Mouse (Mus musculus) Patski (cell line): Measurements from ENCODE around the gene Dusp14. TPM values are rescaled to one million over a fixed set of nuclear protein-coding genes. Genes with fewer than 3 reads are reported as not detected.

Experiments used
- ATAC-seq: fragments of 100-300 bp; one replicate; pipeline ENCODE4 v1.8.0; 2021
- CTCF ChIA-PET: fragments of 350-600 bp; sonication (Branson Sonifier 250); formaldehyde crosslinking; loops from one replicate; lab custom pipeline; 2022; ENCODE audit warnings: inconsistent platforms; lab: Charles Lee
- POLR2A ChIA-PET: fragments of 350-600 bp; sonication (Branson Sonifier 250); formaldehyde crosslinking; loops from one replicate; lab custom pipeline; 2022; ENCODE audit warnings: antibody characterized with exemption, inconsistent platforms; lab: Charles Lee
- DNase-seq: peaks from one replicate; pipeline ENCODE4 v3.0.0-alpha.2; 2011; ENCODE audit warnings: low read depth, low spot score
- H3K27me3 ChIP-seq: fragments of 371-371 bp; one replicate; pipeline ENCODE4 v1.5.1; 2021
- CTCF ChIP-seq: fragments of 100-300 bp; IDR thresholded peaks from one replicate; pipeline ENCODE4 v1.5.1; 2021
- in situ Hi-C: fragments of 300-500 bp; cut with MboI; formaldehyde crosslinking; loops from 3 replicates; pipeline ENCODE4 v1.11.1; 2018; ENCODE audit warnings: low pct_unique_long_range_greater_than_20kb, mixed read lengths
- polyA plus RNA-seq: library from polyadenylated mRNA; unstranded; gene quantifications from one replicate; pipeline ENCODE4 v1.2.3, GENCODE M21; 2021

Dusp14 gene
- polyA plus RNA-seq, 1 experiment from 2014 or later, result 34.8 TPM

- H3K27me3 ChIP-seq, result no peaks in the 10 kb centered on the region
- POLR2A ChIA-PET, result no interaction called here
- in situ Hi-C loops, result no loop called here
- TF ChIP-seq CTCF, result no peak
- no peak for DNase-seq
- no peak for ATAC-seq
- CTCF ChIA-PET, result no interaction called here
These were observed 16.0 kb downstream of the Dusp14 start for GRCm38 (mm10) chr11:84053055-84053454.

- ChIA-PET CTCF (interaction anchor here (1.0 to 1.9 kb wide), 2 partner anchors 15 to 17 kb away, joined by 3 to 8 read pairs; no protein-coding TSS in a partner anchor), POLR2A (no interaction called here)
- TF ChIP-seq CTCF, result no peak
- ATAC-seq (no peak), DNase-seq (no peak)
- no peaks in the 10 kb centered on the region for H3K27me3 ChIP-seq
- in situ Hi-C loops, result no loop called here
These were observed 20.6 kb downstream of the Dusp14 start for GRCm38 (mm10) chr11:84048411-84048810.

GRCm38 (mm10) chr11:84047270-84047669 is 21.8 kb downstream of the Dusp14 start:
- ChIA-PET POLR2A (no interaction called here), CTCF (interaction anchor here (1.0 kb wide), 1 partner anchor 15 kb away, joined by 3 read pairs; no protein-coding TSS in a partner anchor)
- no peak for TF ChIP-seq CTCF
- in situ Hi-C loops, result no loop called here
- H3K27me3 ChIP-seq, result no peaks in the 10 kb centered on the region
- ATAC-seq, result no peak
- no peak for DNase-seq

GRCm38 (mm10) chr11:84044988-84045387 is 24.1 kb downstream of the Dusp14 start:
- H3K27me3 ChIP-seq, result no peaks in the 10 kb centered on the region
- in situ Hi-C loops, result no loop called here
- ATAC-seq, result no peak
- no peak for DNase-seq
- POLR2A ChIA-PET, result no interaction called here
- CTCF ChIA-PET, result interaction anchor here (0.9 kb wide), 1 partner anchor 13 kb away, joined by 3 read pairs; no protein-coding TSS in a partner anchor
- no peak for TF ChIP-seq CTCF

- ChIA-PET CTCF (interaction anchor here (1.4 to 2.0 kb wide), 4 partner anchors 11 to 241 kb away, joined by 4 to 14 read pairs (median 5); no protein-coding TSS in a partner anchor), POLR2A (interaction anchor here (1.1 kb wide), 1 partner anchor 38 kb away, joined by 3 read pairs; no protein-coding TSS in a partner anchor)
- DNase-seq, result peak; percentile 81
- in situ Hi-C loops, result no loop called here
- H3K27me3 ChIP-seq, result no peaks in the 10 kb centered on the region
- no peak for TF ChIP-seq CTCF
- ATAC-seq, result peak; percentile 80
These were observed 26.0 kb downstream of the Dusp14 start for GRCm38 (mm10) chr11:84042808-84043762.

- DNase-seq (no peak), ATAC-seq (no peak)
- ChIA-PET CTCF (interaction anchor here (1.3 kb wide), 1 partner anchor 9 kb away, joined by 5 read pairs; no protein-coding TSS in a partner anchor), POLR2A (no interaction called here)
- no peaks in the 10 kb centered on the region for H3K27me3 ChIP-seq
- TF ChIP-seq CTCF, result no peak
- in situ Hi-C loops, result no loop called here
These were observed 28.4 kb downstream of the Dusp14 start for GRCm38 (mm10) chr11:84040621-84041020.

GRCm38 (mm10) chr11:84033671-84034070 is 35.4 kb downstream of the Dusp14 start:
- TF ChIP-seq CTCF, result no peak
- ATAC-seq, result no peak
- H3K27me3 ChIP-seq, result no peaks in the 10 kb centered on the region
- ChIA-PET POLR2A (no interaction called here), CTCF (interaction anchor here (2.1 kb wide), 1 partner anchor 24 kb away, joined by 6 read pairs; no protein-coding TSS in a partner anchor)
- DNase-seq, result no peak
- in situ Hi-C loops, result no loop called here

- no peaks in the 10 kb centered on the region for H3K27me3 ChIP-seq
- ChIA-PET CTCF (interaction anchor here (0.8 to 2.1 kb wide), 17 partner anchors 9 to 246 kb away, joined by 3 to 14 read pairs (median 4); partner anchors contain the start of gene Dusp14), POLR2A (no interaction called here)
- no peak for ATAC-seq
- in situ Hi-C loops, result no loop called here
- no peak for DNase-seq
- TF ChIP-seq CTCF, result no peak
These were observed 36.5 kb downstream of the Dusp14 start for GRCm38 (mm10) chr11:84032559-84032958.

GRCm38 (mm10) chr11:84031971-84032370 is 37.1 kb downstream of the Dusp14 start:
- H3K27me3 ChIP-seq, result no peaks in the 10 kb centered on the region
- in situ Hi-C loops, result no loop called here
- DNase-seq (no peak), ATAC-seq (peak; percentile 44)
- ChIA-PET POLR2A (no interaction called here), CTCF (interaction anchor here (0.6 to 2.1 kb wide), 22 partner anchors 9 to 259 kb away, joined by 3 to 14 read pairs (median 3); partner anchors contain the start of genes Dusp14 and Hnf1b)
- peak; percentile 96 for TF ChIP-seq CTCF

- TF ChIP-seq CTCF, result no peak
- DNase-seq, result no peak
These were observed 40.6 kb downstream of the Dusp14 start for GRCm38 (mm10) chr11:84028271-84029028.

More at GRCm38 (mm10) chr11:84028271-84029028, 40.6 kb downstream of the Dusp14 start:
- in situ Hi-C loops, result no loop called here
- POLR2A ChIA-PET, result no interaction called here
- ATAC-seq, result no peak
- CTCF ChIA-PET, result interaction anchor here (0.9 to 2.5 kb wide), 2 partner anchors 243 to 244 kb away, joined by 3 to 8 read pairs; no protein-coding TSS in a partner anchor
- H3K27me3 ChIP-seq, result no peaks in the 10 kb centered on the region
